Mouse (Mus musculus) forebrain, embryonic 14.5 days (tissue): Measurements from ENCODE around the gene Cd70. TPM values are rescaled to one million over a fixed set of nuclear protein-coding genes. Genes with fewer than 3 reads are reported as not detected.

ENCODE experiments used
- ATAC-seq: fragments of 200-750 bp; cut with Nextera tagmentation; 2 replicates; pipeline ENCODE4 v1.8.0; 2017; ENCODE audit warnings: mild to moderate bottlenecking, moderate library complexity
- DNase-seq: peaks from one replicate; pipeline ENCODE4 v3.0.0-alpha.2; 2015; ENCODE audit warnings: low spot score
- H3K27ac ChIP-seq: fragments of 300-500 bp; sonication (generic); 2 replicates; pipeline ENCODE4 v1.5.1; 2014; ENCODE audit warnings: low read depth, mild to moderate bottlenecking, control low read depth, low read length, moderate library complexity
- H3K27me3 ChIP-seq: fragments of 300-500 bp; sonication (generic); replicated peaks from 2 replicates; pipeline ENCODE4 v1.6.1; 2014; ENCODE audit warnings: low read length, control low read depth, mixed read lengths; ENCODE audit not compliant: control insufficient read depth, insufficient read depth
- H3K36me3 ChIP-seq: fragments of 300-500 bp; sonication (generic); 2 replicates; pipeline ENCODE4 v1.6.1; 2014; ENCODE audit warnings: low read length, control low read depth; ENCODE audit not compliant: control insufficient read depth, insufficient read depth
- H3K4me1 ChIP-seq: fragments of 300-500 bp; sonication (generic); 2 replicates; pipeline ENCODE4 v1.6.1; 2014; ENCODE audit warnings: antibody characterized with exemption, low read length, control low read depth; ENCODE audit not compliant: control insufficient read depth, insufficient read depth
- H3K4me2 ChIP-seq: fragments of 300-500 bp; sonication (generic); 2 replicates; pipeline ENCODE4 v1.6.1; 2014; ENCODE audit warnings: mild to moderate bottlenecking, control low read depth, low read length
- H3K4me3 ChIP-seq: fragments of 300-500 bp; sonication (generic); 2 replicates; pipeline ENCODE4 v1.5.1; 2014; ENCODE audit warnings: low read depth, low read length, control low read depth
- H3K9ac ChIP-seq: fragments of 300-500 bp; sonication (generic); 2 replicates; pipeline ENCODE4 v1.6.1; 2014; ENCODE audit warnings: mild to moderate bottlenecking, low read length, control low read depth, moderate library complexity
- H3K9me3 ChIP-seq: fragments of 300-500 bp; sonication (generic); replicated peaks from 2 replicates; pipeline ENCODE4 v1.6.1; 2016; ENCODE audit warnings: low read length, control low read depth, mixed read lengths; ENCODE audit not compliant: control insufficient read depth
- WGBS: fragments of 180-500 bp; shearing (Covaris S2); extraction: QIAGEN DNeasy Blood & Tissue Kit; methylation state at CpG from one replicate; pipeline ENCODE4 v1.1.7; 2014; 5-methylcytosine and 5-hydroxymethylcytosine counted together
- polyA plus RNA-seq: library from polyadenylated mRNA; unstranded; fragments of >200 nt; fragmentation: Nextera tagmentation; extraction: Ambion mirVana; gene quantifications from 2 replicates; pipeline ENCODE4 v1.2.1, GENCODE M21; 2014

Gene Cd70
- 0.27 and 0.50 TPM in 2 replicates for polyA plus RNA-seq

DNA sequence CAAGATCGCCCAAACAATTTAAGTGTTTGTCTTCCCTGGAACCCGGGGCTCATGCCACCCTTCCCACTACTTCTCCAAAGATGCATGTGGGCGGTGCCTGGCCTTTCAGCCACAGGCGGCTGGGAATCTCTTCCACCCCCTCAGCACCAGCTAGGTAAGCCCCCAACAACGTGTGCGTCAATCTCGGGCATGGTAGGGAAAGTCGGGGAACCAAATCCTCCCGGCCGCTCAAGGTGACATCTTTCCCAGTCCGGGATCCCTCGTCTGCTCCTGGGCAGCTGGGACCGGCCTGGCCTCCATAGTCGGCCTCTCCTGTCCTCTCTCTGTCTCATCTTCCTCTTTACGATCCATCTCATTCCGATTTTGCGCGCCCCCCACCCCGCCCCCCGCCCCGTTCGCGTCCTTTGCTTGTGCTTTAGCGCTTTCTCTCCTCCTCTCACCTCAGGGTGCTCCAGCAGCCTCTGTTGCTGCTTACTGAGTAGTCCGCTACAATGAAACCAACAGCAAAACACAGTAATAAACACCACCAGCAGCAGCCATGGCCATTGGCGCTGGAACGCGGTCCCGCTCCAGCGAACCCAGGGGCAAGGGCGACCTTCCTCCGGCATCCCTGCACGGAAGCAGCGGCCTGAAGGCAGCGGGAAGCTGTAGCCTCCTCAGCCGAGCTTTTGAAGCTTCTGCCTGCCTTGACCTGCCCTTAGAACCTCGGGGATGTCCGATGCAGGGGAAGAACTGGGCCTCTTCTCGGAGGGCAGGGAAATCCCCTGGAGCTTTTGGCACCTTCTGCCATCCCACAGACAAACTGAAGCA is at the start of gene Cd70:
TSS of gene Cd70 (minus strand) at position 784 of the 810 bp plus-strand sequence.
- H3K36me3 ChIP-seq: no peaks in the 10 kb centered on the region
- peaks cover 13% of the 10 kb centered on the region for H3K27me3 ChIP-seq
- no peaks in the 10 kb centered on the region for H3K9me3 ChIP-seq
- ATAC-seq (no peak), DNase-seq (no peak)
- no peaks in the 10 kb centered on the region for H3K4me1 ChIP-seq
- 3% methylated on average over 39 of the region's 39 CpGs for WGBS
- H3K4me3 ChIP-seq: peak within 1 kb of the TSS; percentile 26
- no peak within 1 kb of the TSS for H3K27ac ChIP-seq
- H3K9ac ChIP-seq: peak within 1 kb of the TSS; percentile 53
- peak within 1 kb of the TSS; percentile 48 for H3K4me2 ChIP-seq

DNA sequence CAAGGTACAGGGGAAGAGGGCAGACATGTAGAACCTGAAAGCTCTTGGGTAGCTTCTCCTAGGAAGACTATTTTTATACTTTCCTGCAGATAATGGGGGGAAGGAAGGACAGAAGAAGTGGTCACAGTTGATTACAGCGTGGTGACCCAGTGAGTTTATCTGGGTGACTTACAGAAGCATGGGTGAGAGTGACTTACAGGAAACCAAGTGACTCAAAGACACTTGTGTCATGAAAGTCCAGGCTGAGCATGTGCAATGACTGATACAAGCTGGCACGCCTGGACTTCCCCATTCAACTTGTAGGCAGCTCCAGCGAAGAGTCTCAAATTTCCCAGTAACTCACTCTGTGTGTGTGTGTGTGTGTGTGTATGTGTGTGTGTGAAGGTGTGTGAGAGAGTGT is 48.7 kb upstream of the Cd70 start:
- H3K4me3 ChIP-seq: no peak overlapping the region
- H3K4me1 ChIP-seq: no peaks in the 10 kb centered on the region
- no peak overlapping the region for H3K4me2 ChIP-seq
- ATAC-seq (no peak), DNase-seq (no peak)
- H3K36me3 ChIP-seq: no peaks in the 10 kb centered on the region
- no peak overlapping the region for H3K9ac ChIP-seq
- no peaks in the 10 kb centered on the region for H3K9me3 ChIP-seq
- H3K27me3 ChIP-seq: no peaks in the 10 kb centered on the region
- H3K27ac ChIP-seq: no peak overlapping the region
- 93% methylated on average over 3 of the region's 3 CpGs for WGBS

DNA sequence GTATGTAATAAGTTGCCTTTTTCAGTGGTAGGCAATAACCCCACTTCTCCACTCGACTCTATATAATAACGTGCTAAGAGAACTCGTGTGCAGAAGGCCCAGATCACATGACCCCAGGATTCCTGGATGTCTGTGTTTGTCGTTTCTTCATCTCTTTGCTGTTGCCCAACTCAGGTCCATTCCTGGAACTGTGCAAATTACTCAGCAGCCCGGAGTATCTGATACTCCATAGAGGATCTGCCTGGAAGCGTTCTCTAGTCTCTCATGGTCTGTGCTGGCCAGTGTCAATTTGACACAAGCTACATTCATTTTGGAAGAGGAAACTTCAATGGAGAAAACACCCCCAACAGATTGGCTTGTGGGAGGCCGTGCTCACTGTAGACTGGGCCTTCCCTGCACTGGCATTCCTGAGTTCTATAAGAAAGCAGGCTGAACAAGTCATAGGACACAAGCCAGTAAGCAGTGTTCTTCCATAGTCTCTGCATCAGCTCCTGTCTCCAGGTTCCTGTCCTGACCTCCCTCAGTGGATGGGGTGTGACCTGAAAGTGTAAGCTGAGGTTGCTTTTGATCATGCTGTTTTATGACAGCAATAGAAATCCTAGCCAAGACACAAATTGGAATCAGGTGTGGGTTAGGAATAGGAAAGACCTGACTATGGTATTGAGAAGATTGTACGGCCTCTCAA is 45.9 kb upstream of the Cd70 start:
- DNase-seq: no peak
- H3K9ac ChIP-seq: no peak overlapping the region
- no peak overlapping the region for H3K27ac ChIP-seq
- WGBS: 84% methylated on average over 8 of the region's 8 CpGs
- no peaks in the 10 kb centered on the region for H3K4me1 ChIP-seq
- no peak overlapping the region for H3K4me3 ChIP-seq
- H3K36me3 ChIP-seq: no peaks in the 10 kb centered on the region
- no peaks in the 10 kb centered on the region for H3K9me3 ChIP-seq
- ATAC-seq: no peak
- no peaks in the 10 kb centered on the region for H3K27me3 ChIP-seq
- H3K4me2 ChIP-seq: no peak overlapping the region

- no peak overlapping the region for H3K4me2 ChIP-seq
- no peaks in the 10 kb centered on the region for H3K27me3 ChIP-seq
- no peaks in the 10 kb centered on the region for H3K9me3 ChIP-seq
- no peaks in the 10 kb centered on the region for H3K4me1 ChIP-seq
- ATAC-seq (no peak), DNase-seq (no peak)
- WGBS: 76% methylated on average over 3 of the region's 3 CpGs
- no peak overlapping the region for H3K4me3 ChIP-seq
- H3K9ac ChIP-seq: no peak overlapping the region
- H3K36me3 ChIP-seq: no peaks in the 10 kb centered on the region
- H3K27ac ChIP-seq: no peak overlapping the region
These were observed 45.2 kb upstream of the Cd70 start for GRCm38 (mm10) chr17:57194771-57195170.

DNA sequence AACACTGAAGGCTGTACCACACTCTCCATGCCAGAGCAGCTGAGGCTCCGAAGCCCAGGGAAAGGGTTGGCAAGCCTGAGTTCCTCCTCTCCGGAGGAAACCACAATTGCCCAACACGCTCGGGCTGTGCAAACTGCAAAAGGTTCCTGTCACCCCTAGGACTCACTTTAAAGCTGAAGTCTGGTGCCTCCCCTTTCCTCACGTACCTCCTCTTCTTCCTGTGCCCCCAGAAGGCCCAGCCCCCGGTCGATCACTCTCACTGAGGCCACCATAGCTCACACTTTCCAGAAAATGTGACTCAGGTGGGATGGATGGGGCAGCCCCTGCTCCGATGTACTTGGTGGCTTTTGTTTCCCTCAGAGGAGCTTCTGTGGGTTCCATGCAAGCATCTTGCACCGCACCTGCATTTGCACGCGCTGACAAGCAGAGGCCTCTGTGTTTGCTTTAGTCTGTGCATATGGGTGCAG is 44.5 kb upstream of the Cd70 start, which contains the start of gene Tnfsf14:
TSS of gene Tnfsf14 (minus strand) at position 137 of the 467 bp plus-strand sequence.
- Histone ChIP-seq H3K9me3 (no peaks in the 10 kb centered on the region), H3K36me3 (no peaks in the 10 kb centered on the region), H3K9ac (no peak within 1 kb of the TSS), H3K4me2 (no peak within 1 kb of the TSS), H3K4me1 (no peaks in the 10 kb centered on the region), H3K4me3 (no peak within 1 kb of the TSS), H3K27ac (no peak within 1 kb of the TSS), H3K27me3 (no peaks in the 10 kb centered on the region)
- ATAC-seq (no peak), DNase-seq (no peak)
- 85% methylated on average over 11 of the region's 11 CpGs for WGBS

- H3K27ac ChIP-seq: no peak overlapping the region
- DNase-seq (no peak), ATAC-seq (no peak)
- WGBS: 92% methylated on average over 12 of the region's 12 CpGs
- no peak overlapping the region for H3K4me2 ChIP-seq
- H3K4me3 ChIP-seq: no peak overlapping the region
- H3K9me3 ChIP-seq: no peaks in the 10 kb centered on the region
- H3K4me1 ChIP-seq: no peaks in the 10 kb centered on the region
- H3K27me3 ChIP-seq: no peaks in the 10 kb centered on the region
- no peak overlapping the region for H3K9ac ChIP-seq
- H3K36me3 ChIP-seq: no peaks in the 10 kb centered on the region
These were observed 39.1 kb upstream of the Cd70 start for GRCm38 (mm10) chr17:57188510-57189192.

GRCm38 (mm10) chr17:57185641-57186040 is 36.1 kb upstream of the Cd70 start:
- ATAC-seq: no peak
- DNase-seq: no peak
- Histone ChIP-seq H3K27me3 (no peaks in the 10 kb centered on the region), H3K4me1 (no peaks in the 10 kb centered on the region), H3K36me3 (no peaks in the 10 kb centered on the region), H3K9me3 (no peaks in the 10 kb centered on the region), H3K4me2 (no peak overlapping the region), H3K4me3 (no peak overlapping the region), H3K9ac (no peak overlapping the region), H3K27ac (no peak overlapping the region)
- WGBS: 71% methylated on average over 2 of the region's 2 CpGs

- H3K27ac ChIP-seq: no peak overlapping the region
- no peaks in the 10 kb centered on the region for H3K27me3 ChIP-seq
- ATAC-seq: no peak
- H3K36me3 ChIP-seq: no peaks in the 10 kb centered on the region
- no peak overlapping the region for H3K9ac ChIP-seq
- no peaks in the 10 kb centered on the region for H3K9me3 ChIP-seq
- no peak overlapping the region for H3K4me3 ChIP-seq
- H3K4me2 ChIP-seq: no peak overlapping the region
- no peaks in the 10 kb centered on the region for H3K4me1 ChIP-seq
- DNase-seq: no peak
- WGBS: 83% methylated on average over 3 of the region's 3 CpGs
These were observed 33.3 kb upstream of the Cd70 start for GRCm38 (mm10) chr17:57182871-57183270.
